Mouse (Mus musculus) embryonic facial prominence, embryonic 14.5 days (tissue): ENCODE measurements around the gene Inca1. TPM values are rescaled to one million over a fixed set of nuclear protein-coding genes. Genes with fewer than 3 reads are reported as not detected.

Experiments
- ATAC-seq: fragments of 200-750 bp; cut with Nextera tagmentation; 2 replicates; pipeline ENCODE4 v1.8.0; 2017; ENCODE audit warnings: low read depth, moderate number of reproducible peaks, moderate TSS enrichment
- DNase-seq: peaks from one replicate; pipeline ENCODE4 v3.0.0-alpha.2; 2015; ENCODE audit warnings: low spot score
- H3K27ac ChIP-seq: fragments of 300-500 bp; sonication (generic); replicated peaks from 2 replicates; pipeline ENCODE4 v1.5.1; 2014; ENCODE audit warnings: low read depth, mild to moderate bottlenecking, low read length, moderate library complexity
- H3K27me3 ChIP-seq: fragments of 300-500 bp; sonication (generic); replicated peaks from 2 replicates; pipeline ENCODE4 v1.6.1; 2014; ENCODE audit warnings: low read length; ENCODE audit not compliant: control insufficient read depth, insufficient read depth
- H3K36me3 ChIP-seq: fragments of 300-500 bp; sonication (generic); 2 replicates; pipeline ENCODE4 v1.6.1; 2014; ENCODE audit warnings: low read length, mixed read lengths; ENCODE audit not compliant: control insufficient read depth, insufficient read depth
- H3K4me1 ChIP-seq: fragments of 300-500 bp; sonication (generic); 2 replicates; pipeline ENCODE4 v1.6.1; 2014; ENCODE audit warnings: antibody characterized with exemption, low read length; ENCODE audit not compliant: control insufficient read depth, insufficient read depth
- H3K4me2 ChIP-seq: fragments of 300-500 bp; sonication (generic); 2 replicates; pipeline ENCODE4 v1.6.1; 2014; ENCODE audit warnings: low read depth, mild to moderate bottlenecking, low read length, moderate library complexity, mixed read lengths
- H3K4me3 ChIP-seq: fragments of 300-500 bp; sonication (generic); 2 replicates; pipeline ENCODE4 v1.5.1; 2014; ENCODE audit warnings: low read depth, mild to moderate bottlenecking, low read length
- H3K9ac ChIP-seq: fragments of 300-500 bp; sonication (generic); 2 replicates; pipeline ENCODE4 v1.6.1; 2014; ENCODE audit warnings: low read depth, mild to moderate bottlenecking, low read length, moderate library complexity, mixed read lengths
- H3K9me3 ChIP-seq: fragments of 300-500 bp; sonication (generic); 2 replicates; pipeline ENCODE4 v1.6.1; 2016; ENCODE audit warnings: low read length; ENCODE audit not compliant: control insufficient read depth
- WGBS: fragments of 180-500 bp; shearing (Covaris S2); extraction: QIAGEN DNeasy Blood & Tissue Kit; methylation state at CpG from one replicate; pipeline ENCODE4 v1.1.7; 2014; 5-methylcytosine and 5-hydroxymethylcytosine counted together
- polyA plus RNA-seq: library from polyadenylated mRNA; unstranded; fragments of >200 nt; fragmentation: Nextera tagmentation; extraction: Ambion mirVana; gene quantifications from 2 replicates; pipeline ENCODE4 v1.2.1, GENCODE M21; 2014

The Inca1 gene
- polyA plus RNA-seq, 1 experiment from 2014 or later = 1.1 TPM

- no peak for ATAC-seq
- H3K4me1 ChIP-seq = peaks cover 21% of the 10 kb centered on the region
- H3K9ac ChIP-seq = no peak overlapping the region
- H3K4me3 ChIP-seq = no peak overlapping the region
- no peaks in the 10 kb centered on the region for H3K9me3 ChIP-seq
- peak overlapping the region; percentile 84 for H3K4me2 ChIP-seq
- H3K27ac ChIP-seq = no peak overlapping the region
- DNase-seq = no peak
- H3K36me3 ChIP-seq = peaks cover 64% of the 10 kb centered on the region
- WGBS = 76% methylated on average over 8 of the region's 8 CpGs
- H3K27me3 ChIP-seq = no peaks in the 10 kb centered on the region
Observed at GRCm38 (mm10) chr11:70649185-70649734, 50.7 kb downstream of the Inca1 start.

GRCm38 (mm10) chr11:70648512-70648911, 51.4 kb downstream of the Inca1 start:
- Histone ChIP-seq H3K4me3 (peak overlapping the region; percentile 64), H3K9ac (peak overlapping the region; percentile 74), H3K4me1 (peaks cover 21% of the 10 kb centered on the region), H3K36me3 (peaks cover 69% of the 10 kb centered on the region), H3K4me2 (peak overlapping the region; percentile 84), H3K27ac (no peak overlapping the region), H3K9me3 (no peaks in the 10 kb centered on the region), H3K27me3 (no peaks in the 10 kb centered on the region)
- DNase-seq (no peak), ATAC-seq (no peak)
- WGBS = 77% methylated on average over 4 of the region's 4 CpGs

GRCm38 (mm10) chr11:70647716-70648420, 52.1 kb downstream of the Inca1 start:
- Histone ChIP-seq H3K27me3 (no peaks in the 10 kb centered on the region), H3K4me1 (peaks cover 21% of the 10 kb centered on the region), H3K9me3 (no peaks in the 10 kb centered on the region), H3K27ac (peak overlapping the region; percentile 88), H3K36me3 (peaks cover 71% of the 10 kb centered on the region), H3K4me3 (peak overlapping the region; percentile 64), H3K4me2 (peak overlapping the region; percentile 84), H3K9ac (peak overlapping the region; percentile 74)
- ATAC-seq (no peak), DNase-seq (no peak)
- WGBS = 4% methylated on average over 24 of the region's 28 CpGs

- Histone ChIP-seq H3K4me1 (peaks cover 13% of the 10 kb centered on the region), H3K9me3 (no peaks in the 10 kb centered on the region)
Observed at GRCm38 (mm10) chr11:70646691-70647650, 53.0 kb downstream of the Inca1 start, which contains the start of the genes Rnf167 and Slc25a11. Rnf167 (plus strand) TSS chr11:70647235. Slc25a11 (minus strand) TSS chr11:70647479.

GRCm38 (mm10) chr11:70646259-70646555, 53.7 kb downstream of the Inca1 start:
- 10% methylated on average over 3 of the region's 3 CpGs for WGBS
- ATAC-seq = no peak

More at GRCm38 (mm10) chr11:70646691-70647650, 53.0 kb downstream of the Inca1 start, which contains the start of the genes Rnf167 and Slc25a11:
- DNase-seq (peak; percentile 100), ATAC-seq (peak; percentile 87)
- under 1% methylated on average over 62 of the region's 63 CpGs for WGBS
- Histone ChIP-seq H3K4me3 (peak within 1 kb of the TSS; percentile 64), H3K9ac (peak within 1 kb of the TSS; percentile 87), H3K36me3 (peaks cover 64% of the 10 kb centered on the region), H3K4me2 (peak within 1 kb of the TSS; percentile 84), H3K27me3 (no peaks in the 10 kb centered on the region), H3K27ac (peak within 1 kb of the TSS; percentile 88)

GRCm38 (mm10) chr11:70645461-70646258, 54.3 kb downstream of the Inca1 start:
- Histone ChIP-seq H3K4me1 (peaks cover 10% of the 10 kb centered on the region), H3K9ac (peak overlapping the region; percentile 87), H3K27ac (no peak overlapping the region; the same call in 1 of the 2 replicates), H3K4me3 (peak overlapping the region; percentile 64), H3K36me3 (peaks cover 51% of the 10 kb centered on the region), H3K27me3 (no peaks in the 10 kb centered on the region), H3K4me2 (peak overlapping the region; percentile 79), H3K9me3 (no peaks in the 10 kb centered on the region)
- no peak for DNase-seq
- WGBS = 89% methylated on average over 12 of the region's 12 CpGs
- no peak for ATAC-seq

More at GRCm38 (mm10) chr11:70646259-70646555, 53.7 kb downstream of the Inca1 start:
- peak overlapping the region; percentile 79 for H3K4me2 ChIP-seq
- H3K4me1 ChIP-seq = peaks cover 10% of the 10 kb centered on the region
- H3K36me3 ChIP-seq = peaks cover 56% of the 10 kb centered on the region
- H3K9ac ChIP-seq = peak overlapping the region; percentile 87
- no peaks in the 10 kb centered on the region for H3K27me3 ChIP-seq
- no peaks in the 10 kb centered on the region for H3K9me3 ChIP-seq
- peak overlapping the region; percentile 85; the same call in 1 of the 2 replicates for H3K27ac ChIP-seq
- H3K4me3 ChIP-seq = peak overlapping the region; percentile 64
- no peak for DNase-seq

- Histone ChIP-seq H3K4me1 (peaks cover 10% of the 10 kb centered on the region), H3K9me3 (no peaks in the 10 kb centered on the region), H3K36me3 (peaks cover 41% of the 10 kb centered on the region), H3K27ac (no peak overlapping the region), H3K27me3 (no peaks in the 10 kb centered on the region), H3K4me2 (no peak overlapping the region), H3K9ac (no peak overlapping the region), H3K4me3 (no peak overlapping the region)
- DNase-seq = no peak
- WGBS = 93% methylated on average over 7 of the region's 8 CpGs
- ATAC-seq = no peak
Observed at GRCm38 (mm10) chr11:70644564-70645103, 55.3 kb downstream of the Inca1 start.
